Mouse (Mus musculus) MEL (cell line): ENCODE data around the gene Acap1. TPM values are rescaled to one million over a fixed set of nuclear protein-coding genes. Genes with fewer than 3 reads are reported as not detected.
A peak's percentile ranks its signal among the peaks of the same experiment; 100 is the strongest.

ENCODE experiments used
- DNase-seq: peaks from one replicate; pipeline ENCODE4 v3.0.0; 2011; ENCODE audit warnings: low read depth, low spot score
- H3K27ac ChIP-seq: 2 replicates; pipeline ENCODE4 v1.5.1; 2012; ENCODE audit warnings: low read depth, mild to moderate bottlenecking, control low read depth, low read length, moderate library complexity; ENCODE audit not compliant: control insufficient read depth
- H3K27me3 ChIP-seq, 2 experiments: fragments of 150-350 bp in 1 of 2; sonication (generic) in 1 of 2; 2 replicates each; pipeline ENCODE4 v1.6.1; 2012; ENCODE audit warnings: low read length in 2 of 2, mild to moderate bottlenecking in 2 of 2, improper control_type of control experiment in 1 of 2, moderate library complexity in 1 of 2; ENCODE audit not compliant: insufficient read depth in 2 of 2, control insufficient read depth in 1 of 2
- H3K36me3 ChIP-seq, 2 experiments: 2 replicates each; pipeline ENCODE4 v1.6.1; 2012 to 2014; ENCODE audit warnings: low read length in 2 of 2, improper control_type of control experiment in 1 of 2, inconsistent platforms in 1 of 2, mild to moderate bottlenecking in 1 of 2; ENCODE audit not compliant: insufficient read depth in 2 of 2, control insufficient read depth in 1 of 2
- H3K4me1 ChIP-seq, 2 experiments: fragments of 150-350 bp in 1 of 2; sonication (generic) in 1 of 2; 2 replicates each; pipeline ENCODE4 v1.6.1; 2012; ENCODE audit warnings: low read length in 2 of 2, improper control_type of control experiment in 1 of 2, mild to moderate bottlenecking in 1 of 2; ENCODE audit not compliant: insufficient read depth in 2 of 2, control insufficient read depth in 1 of 2
- H3K4me3 ChIP-seq, 2 experiments: fragments of 150-350 bp in 1 of 2; sonication (generic) in 1 of 2; 2 replicates each; pipeline ENCODE4 v1.5.1; 2012; ENCODE audit warnings: low read depth in 2 of 2, low read length in 2 of 2, mild to moderate bottlenecking in 2 of 2, moderate library complexity in 2 of 2, control low read depth in 1 of 2, improper control_type of control experiment in 1 of 2; ENCODE audit not compliant: control insufficient read depth in 1 of 2, insufficient read depth in 1 of 2
- H3K79me2 ChIP-seq: 2 replicates; pipeline ENCODE4 v1.6.1; 2012; ENCODE audit warnings: mild to moderate bottlenecking, low read length, moderate library complexity; ENCODE audit not compliant: control insufficient read depth, poor library complexity, insufficient read depth
- H3K9ac ChIP-seq: 2 replicates; pipeline ENCODE4 v1.6.1; 2012; ENCODE audit warnings: low read depth, mild to moderate bottlenecking, control low read depth, low read length, moderate library complexity; ENCODE audit not compliant: control insufficient read depth, poor library complexity, severe bottlenecking
- H3K9me3 ChIP-seq: fragments of 150-350 bp; sonication (generic); replicated peaks from 2 replicates; pipeline ENCODE4 v1.6.1; 2012; ENCODE audit warnings: mild to moderate bottlenecking, low read length, improper control_type of control experiment, moderate library complexity; ENCODE audit not compliant: insufficient read depth
- BHLHE40 ChIP-seq: IDR thresholded peaks from 2 replicates; pipeline ENCODE4 v1.6.1; 2012; ENCODE audit warnings: low read depth, mild to moderate bottlenecking, inconsistent platforms, low read length, improper control_type of control experiment, borderline replicate concordance
- CHD1 ChIP-seq: IDR thresholded peaks from 2 replicates; pipeline ENCODE4 v1.6.1; 2012; ENCODE audit warnings: low read depth, mild to moderate bottlenecking, inconsistent platforms, low read length, improper control_type of control experiment
- CHD2 ChIP-seq: IDR thresholded peaks from 2 replicates; pipeline ENCODE4 v1.6.1; 2011; ENCODE audit warnings: low read length, improper control_type of control experiment
- ELF1 ChIP-seq: IDR thresholded peaks from 2 replicates; pipeline ENCODE4 v1.6.1; 2014; ENCODE audit warnings: low read depth, mild to moderate bottlenecking, inconsistent platforms, low read length, improper control_type of control experiment, moderate library complexity
- GATA1 ChIP-seq: IDR thresholded peaks from 2 replicates; pipeline ENCODE4 v1.6.1; 2011; ENCODE audit warnings: low read depth, low read length, improper control_type of control experiment
- HCFC1 ChIP-seq: IDR thresholded peaks from 2 replicates; pipeline ENCODE4 v1.6.1; 2012; ENCODE audit warnings: low read depth, mild to moderate bottlenecking, inconsistent platforms, low read length, improper control_type of control experiment, moderate library complexity
- KAT2A ChIP-seq: conservative IDR thresholded peaks from 2 replicates; pipeline ENCODE4 v1.6.1; 2012; ENCODE audit warnings: low read depth, low read length, improper control_type of control experiment, inconsistent platforms
- MAFK ChIP-seq: IDR thresholded peaks from 2 replicates; pipeline ENCODE4 v1.6.1; 2011; ENCODE audit warnings: low read depth, mild to moderate bottlenecking, low read length, improper control_type of control experiment, borderline replicate concordance
- MEF2A ChIP-seq: IDR thresholded peaks from 2 replicates; pipeline ENCODE4 v1.6.1; 2014; ENCODE audit warnings: low read depth, mild to moderate bottlenecking, inconsistent platforms, low read length, improper control_type of control experiment; ENCODE audit not compliant: poor library complexity, insufficient replicate concordance, severe bottlenecking; ENCODE audit errors: extremely low read depth
- MXI1 ChIP-seq: IDR thresholded peaks from 2 replicates; pipeline ENCODE4 v1.6.1; 2011; ENCODE audit warnings: mild to moderate bottlenecking, low read depth, low read length, improper control_type of control experiment
- MYB ChIP-seq: IDR thresholded peaks from 2 replicates; pipeline ENCODE4 v1.6.1; 2011; ENCODE audit warnings: mild to moderate bottlenecking, low read depth, low read length, improper control_type of control experiment
- NELFE ChIP-seq: IDR thresholded peaks from 2 replicates; pipeline ENCODE4 v1.6.1; 2011; ENCODE audit warnings: low read depth, low read length, improper control_type of control experiment
- POLR2A ChIP-seq, 2 experiments: IDR thresholded peaks; 2 replicates each; pipeline ENCODE4 v1.6.1; 2011 to 2012; ENCODE audit warnings: low read length in 2 of 2, mild to moderate bottlenecking in 2 of 2, control low read depth in 1 of 2, improper control_type of control experiment in 1 of 2, low read depth in 1 of 2, moderate library complexity in 1 of 2; ENCODE audit not compliant: control insufficient read depth in 1 of 2, insufficient read depth in 1 of 2, poor library complexity in 1 of 2
- POLR2AphosphoS2 ChIP-seq: IDR thresholded peaks from 2 replicates; pipeline ENCODE4 v1.6.1; 2011; ENCODE audit warnings: low read length, improper control_type of control experiment
- POLR2AphosphoS5 ChIP-seq: IDR thresholded peaks from 2 replicates; pipeline ENCODE4 v1.6.1; 2012; ENCODE audit warnings: low read depth, borderline replicate concordance, mild to moderate bottlenecking, inconsistent platforms, low read length, moderate library complexity, mixed read lengths
- RAD21 ChIP-seq: IDR thresholded peaks from 2 replicates; pipeline ENCODE4 v1.6.1; 2011; ENCODE audit warnings: mild to moderate bottlenecking, low read depth, low read length, improper control_type of control experiment
- RCOR1 ChIP-seq: IDR thresholded peaks from 2 replicates; pipeline ENCODE4 v1.6.1; 2012; ENCODE audit warnings: low read depth, mild to moderate bottlenecking, inconsistent platforms, low read length, improper control_type of control experiment
- SIN3A ChIP-seq: IDR thresholded peaks from 2 replicates; pipeline ENCODE4 v1.6.1; 2012; ENCODE audit warnings: low read length, improper control_type of control experiment, inconsistent platforms
- TCF12 ChIP-seq: IDR thresholded peaks from 2 replicates; pipeline ENCODE4 v1.6.1; 2014; ENCODE audit warnings: low read depth, mild to moderate bottlenecking, inconsistent platforms, low read length, improper control_type of control experiment, moderate library complexity
- UBTF ChIP-seq: IDR thresholded peaks from 2 replicates; pipeline ENCODE4 v1.6.1; 2012; ENCODE audit warnings: low read depth, mild to moderate bottlenecking, inconsistent platforms, low read length, improper control_type of control experiment, moderate library complexity, borderline replicate concordance; ENCODE audit not compliant: insufficient read depth
- ZC3H11A ChIP-seq: IDR thresholded peaks from 2 replicates; pipeline ENCODE4 v1.6.1; 2012; ENCODE audit warnings: low read depth, mild to moderate bottlenecking, inconsistent platforms, low read length, improper control_type of control experiment
- ZMIZ1 ChIP-seq: IDR thresholded peaks from 2 replicates; pipeline ENCODE4 v1.6.1; 2012; ENCODE audit warnings: low read depth, mild to moderate bottlenecking, inconsistent platforms, low read length, improper control_type of control experiment, moderate library complexity
- polyA plus RNA-seq, 2 experiments: library from polyadenylated mRNA; stranded (reverse) in 1 of 2; unstranded in 1 of 2; fragments of >175 nt in 1 of 2; fragments of >200 nt in 1 of 2; gene quantifications; 2 replicates each; pipeline versions ENCODE4 v1.2.1 to v1.2.4; 2012; ENCODE audit warnings: low replicate concordance in 2 of 2, low read depth in 1 of 2; ENCODE audit not compliant: insufficient read length in 2 of 2, insufficient read depth in 1 of 2, missing spikeins in 1 of 2
- total RNA-seq: library from RNA; depleted of rRNA; stranded (reverse); fragments of 300-350 nt; gene quantifications from 2 replicates; pipeline ENCODE4 v1.2.3, GENCODE M21; 2012

Acap1 gene
- total and polyA plus RNA-seq, 3 experiments = 20.7 to 42.2 TPM; not detected in 1

DNA sequence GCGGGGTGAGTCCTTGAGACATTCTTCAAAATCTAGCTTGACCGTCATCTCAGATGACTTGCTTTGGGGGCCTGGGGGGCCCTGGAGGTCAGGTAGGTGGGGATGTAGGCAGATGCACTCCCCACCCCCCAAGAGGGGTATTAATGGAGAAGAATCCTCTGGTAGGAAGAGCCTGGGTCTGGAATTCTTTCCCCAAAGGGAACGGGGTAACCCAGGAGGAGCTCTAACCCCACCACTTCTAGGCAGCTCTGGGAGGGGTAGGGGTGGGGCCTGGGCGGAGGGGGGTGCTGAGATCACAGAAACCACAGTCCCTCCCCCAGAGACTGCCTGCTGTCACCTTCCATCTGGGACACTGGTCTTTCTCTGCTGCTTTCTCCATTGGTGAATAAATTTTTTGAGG is at the start of gene Acap1 (continued):
- no peak for TF ChIP-seq KAT2A
- TF ChIP-seq HCFC1 = 0 out of 2 replicates have a peak, but pooled peaks have one; percentile 10
- TF ChIP-seq, all 39 proteins: peak for 7

- Histone ChIP-seq H3K4me3 (no peak overlapping the region), H3K27me3 (peaks cover 10 to 14% of the 10 kb centered on the region in 2 experiments), H3K9ac (no peak overlapping the region), H3K9me3 (no peaks in the 10 kb centered on the region), H3K36me3 (no peaks in the 10 kb centered on the region), H3K4me1 (no peaks in the 10 kb centered on the region), H3K79me2 (no peaks in the 10 kb centered on the region), H3K27ac (no peak overlapping the region)
- TF ChIP-seq ZC3H11A = no peak
- no peak for TF ChIP-seq UBTF
- TF ChIP-seq MAFK = no peak
- TF ChIP-seq GATA1 = no peak
- no peak for TF ChIP-seq TCF12
- TF ChIP-seq POLR2AphosphoS5 = no peak
- no peak for TF ChIP-seq ZMIZ1
- no peak for TF ChIP-seq SIN3A
- no peak for TF ChIP-seq MEF2A
- no peak for TF ChIP-seq POLR2A (IDR thresholded peaks at IDR 0.05; ENCODE audit: control insufficient read depth in 1 of 2, insufficient read depth in 1 of 2, low read depth in 1 of 2, low read length in 2 of 2, poor library complexity in 1 of 2)
- TF ChIP-seq KAT2A = no peak
- TF ChIP-seq RCOR1 = no peak
- TF ChIP-seq CHD2 = no peak
- no peak for TF ChIP-seq MYB
- no peak for TF ChIP-seq MXI1
- no peak for TF ChIP-seq RAD21
- no peak for TF ChIP-seq BHLHE40
- no peak for DNase-seq
Observed at GRCm38 (mm10) chr11:69940962-69941361, 45.6 kb upstream of the Acap1 start.

GRCm38 (mm10) chr11:69939731-69940130 is 44.4 kb upstream of the Acap1 start:
- H3K79me2 ChIP-seq = no peaks in the 10 kb centered on the region
- no peak for DNase-seq
- no peak overlapping the region for H3K27ac ChIP-seq
- no peak overlapping the region for H3K9ac ChIP-seq
- H3K4me3 ChIP-seq = no peak overlapping the region
- H3K27me3 ChIP-seq = peaks cover 10 to 14% of the 10 kb centered on the region in 2 experiments
- peaks cover 0 to 3% of the 10 kb centered on the region in 2 experiments; a peak in 1 of 4 replicates for H3K36me3 ChIP-seq
- 0 out of 4 replicates have a peak, but pooled peaks cover 3 to 4% of the 10 kb centered on the region in 2 experiments for H3K4me1 ChIP-seq
- TF ChIP-seq NELFE = no peak
- no peak for TF ChIP-seq POLR2AphosphoS2
- no peak for TF ChIP-seq SIN3A
- no peak for TF ChIP-seq MYB
- no peak for TF ChIP-seq POLR2AphosphoS5
- TF ChIP-seq ELF1 = no peak
- no peak for TF ChIP-seq CHD1
- H3K9me3 ChIP-seq = no peaks in the 10 kb centered on the region
